Mouse (Mus musculus) G1E (cell line): Measurements from ENCODE around the gene Reln. TPM values are rescaled to one million over a fixed set of nuclear protein-coding genes. Genes with fewer than 3 reads are reported as not detected.

Experiments
- ATAC-seq: 2 replicates; pipeline ENCODE4 v1.8.0; 2016; ENCODE audit warnings: mild to moderate bottlenecking; ENCODE audit not compliant: insufficient number of reproducible peaks, poor library complexity, low FRiP score, severe bottlenecking; ENCODE audit errors: extremely low read depth
- DNase-seq: peaks from one replicate; pipeline ENCODE4 v3.0.0; 2012; ENCODE audit warnings: low spot score
- H3K27me3 ChIP-seq: 2 replicates; pipeline ENCODE4 v1.6.1; 2012; ENCODE audit warnings: mild to moderate bottlenecking, low read length, inconsistent platforms; ENCODE audit not compliant: insufficient read depth
- H3K36me3 ChIP-seq: replicated peaks from 2 replicates; pipeline ENCODE3; 2012; ENCODE audit warnings: mild to moderate bottlenecking, inconsistent platforms
- H3K4me1 ChIP-seq: 2 replicates; pipeline ENCODE4 v1.6.1; 2012; ENCODE audit warnings: low read depth, low read length, inconsistent platforms, mixed read lengths; ENCODE audit not compliant: insufficient read depth
- H3K4me3 ChIP-seq: 2 replicates; pipeline ENCODE4 v1.5.1; 2012; ENCODE audit warnings: low read depth, mild to moderate bottlenecking, inconsistent platforms, low read length, moderate library complexity, mixed read lengths
- H3K9me3 ChIP-seq: replicated peaks from 2 replicates; pipeline ENCODE4 v1.6.1; 2012; ENCODE audit warnings: inconsistent platforms
- CTCF ChIP-seq: IDR thresholded peaks from 2 replicates; pipeline ENCODE4 v1.5.1; 2012; ENCODE audit warnings: low read depth, low read length, inconsistent platforms, mixed read lengths
- GATA1 ChIP-seq: IDR thresholded peaks from 2 replicates; pipeline ENCODE4 v1.6.1; 2012; ENCODE audit warnings: borderline replicate concordance, low read length, inconsistent platforms, mixed read lengths
- GATA2 ChIP-seq: IDR thresholded peaks from 2 replicates; pipeline ENCODE4 v1.6.1; 2012; ENCODE audit warnings: low read depth, low read length, inconsistent platforms, borderline replicate concordance
- POLR2AphosphoS5 ChIP-seq: IDR thresholded peaks from 2 replicates; pipeline ENCODE4 v1.6.1; 2012; ENCODE audit warnings: low read depth, low read length, inconsistent platforms; ENCODE audit not compliant: insufficient replicate concordance
- TAL1 ChIP-seq: conservative IDR thresholded peaks from 2 replicates; pipeline ENCODE4 v1.6.1; 2012; ENCODE audit warnings: low read depth, low read length, inconsistent platforms, mixed read lengths
- polyA plus RNA-seq: library from polyadenylated mRNA; stranded (reverse); fragments of >175 nt; gene quantifications from 2 replicates; pipeline ENCODE4 v1.2.3, GENCODE M21; 2012
- total RNA-seq, 2 experiments: library from RNA; stranded (forward) in 1 of 2; stranded (reverse) in 1 of 2; fragments of 200-1000 nt in 1 of 2; fragments of >200 nt in 1 of 2; fragmentation: Nextera tagmentation in 1 of 2; gene quantifications; 2 replicates each; pipeline ENCODE4 v1.2.3; 2014 to 2017

Gene Reln
- total and polyA plus RNA-seq, 3 experiments, result 0.04 to 42.8 (median 1.1) TPM

- Histone ChIP-seq H3K27me3 (no peaks in the 10 kb centered on the region; the same call in 1 of the 2 replicates), H3K4me1 (no peaks in the 10 kb centered on the region), H3K4me3 (no peak overlapping the region), H3K36me3 (no peaks in the 10 kb centered on the region), H3K9me3 (no peaks in the 10 kb centered on the region)
- DNase-seq (no peak), ATAC-seq (no peak)
- TF ChIP-seq GATA1 (no peak), CTCF (no peak), GATA2 (no peak), POLR2AphosphoS5 (no peak), TAL1 (no peak)
These were observed 152.7 kb downstream of the Reln start for GRCm38 (mm10) chr5:22191784-22192183.

- no peaks in the 10 kb centered on the region for H3K4me1 ChIP-seq
- TF ChIP-seq TAL1 (no peak), POLR2AphosphoS5 (no peak), CTCF (no peak), GATA2 (no peak), GATA1 (no peak)
- DNase-seq, result no peak
- no peak overlapping the region for H3K4me3 ChIP-seq
- no peak for ATAC-seq
- no peaks in the 10 kb centered on the region for H3K36me3 ChIP-seq
- H3K9me3 ChIP-seq, result no peaks in the 10 kb centered on the region
- no peaks in the 10 kb centered on the region; the same call in 1 of the 2 replicates for H3K27me3 ChIP-seq
These were observed 154.2 kb downstream of the Reln start for GRCm38 (mm10) chr5:22190333-22190732.

GRCm38 (mm10) chr5:22187599-22187998, 156.9 kb downstream of the Reln start:
- DNase-seq (no peak), ATAC-seq (no peak)
- Histone ChIP-seq H3K27me3 (no peaks in the 10 kb centered on the region; the same call in 1 of the 2 replicates), H3K4me3 (no peak overlapping the region), H3K36me3 (no peaks in the 10 kb centered on the region), H3K9me3 (no peaks in the 10 kb centered on the region), H3K4me1 (no peaks in the 10 kb centered on the region)
- no peak for TF ChIP-seq TAL1

- TF ChIP-seq GATA2, result no peak
- no peak for TF ChIP-seq CTCF
- no peak for TF ChIP-seq POLR2AphosphoS5
- no peak for TF ChIP-seq TAL1
- no peak for TF ChIP-seq GATA1
- Histone ChIP-seq H3K27me3 (no peaks in the 10 kb centered on the region), H3K9me3 (no peaks in the 10 kb centered on the region), H3K4me3 (no peak overlapping the region), H3K4me1 (no peaks in the 10 kb centered on the region), H3K36me3 (no peaks in the 10 kb centered on the region)
- no peak for ATAC-seq
- no peak for DNase-seq
These were observed 168.0 kb downstream of the Reln start for GRCm38 (mm10) chr5:22176480-22176879.

- Histone ChIP-seq H3K4me1 (no peaks in the 10 kb centered on the region), H3K9me3 (no peaks in the 10 kb centered on the region), H3K27me3 (no peaks in the 10 kb centered on the region), H3K4me3 (no peak overlapping the region), H3K36me3 (no peaks in the 10 kb centered on the region)
- ATAC-seq, result no peak
- no peak for DNase-seq
- no peak for TF ChIP-seq GATA2
- TF ChIP-seq GATA1, result no peak
- TF ChIP-seq POLR2AphosphoS5, result no peak
- no peak for TF ChIP-seq TAL1
- no peak for TF ChIP-seq CTCF
These were observed 173.2 kb downstream of the Reln start for GRCm38 (mm10) chr5:22171336-22171735.

- Histone ChIP-seq H3K9me3 (no peaks in the 10 kb centered on the region), H3K4me3 (no peak overlapping the region), H3K4me1 (no peaks in the 10 kb centered on the region), H3K27me3 (peaks cover 2% of the 10 kb centered on the region; the same call in 1 of the 2 replicates), H3K36me3 (no peaks in the 10 kb centered on the region)
- ATAC-seq (no peak), DNase-seq (no peak)
- no peak for TF ChIP-seq CTCF
- no peak for TF ChIP-seq TAL1
- TF ChIP-seq GATA1, result no peak
- TF ChIP-seq GATA2, result no peak
- TF ChIP-seq POLR2AphosphoS5, result no peak
These were observed 180.2 kb downstream of the Reln start for GRCm38 (mm10) chr5:22164060-22164934.
